Mouse (Mus musculus) spleen, embryonic (tissue): ENCODE measurements around the gene Grap2.

Experiments
- CTCF ChIA-PET: fragments of 350-600 bp; sonication (Branson Sonifier 250); formaldehyde crosslinking; loops from one replicate; lab custom pipeline; 2022; lab: Charles Lee

The Grap2 gene

DNA sequence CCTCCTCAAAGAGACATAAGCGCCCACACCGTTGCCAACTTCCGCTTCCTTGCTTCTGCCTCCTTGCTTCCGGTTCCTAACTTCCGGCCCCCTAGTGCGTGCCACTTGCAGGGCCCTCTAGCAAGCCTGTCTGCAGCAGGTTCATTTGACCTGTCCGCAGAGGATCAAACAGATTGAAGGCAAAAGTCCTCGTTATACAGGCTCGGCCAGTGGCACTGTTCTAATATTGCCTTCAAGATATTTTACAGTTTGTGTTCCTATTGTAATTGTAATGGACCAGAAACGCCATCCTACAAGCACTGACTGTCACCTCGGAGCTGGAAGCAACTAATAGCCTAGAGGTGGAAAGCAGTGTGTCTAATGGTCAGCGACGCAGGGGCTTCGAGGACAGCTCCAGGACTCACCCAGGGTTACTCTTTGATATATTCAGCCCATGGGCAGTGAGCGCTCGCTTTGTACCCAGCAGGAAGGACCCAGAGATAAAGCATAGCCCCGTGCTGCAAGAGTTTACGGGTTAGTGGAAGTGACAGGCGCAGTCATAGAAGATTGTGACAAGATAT lies 7.2 kb upstream of the Grap2 start, which contains the start of gene Enthd1:
Gene Enthd1 (minus strand): TSS at position 51 of the 560 bp plus-strand sequence.
- CTCF ChIA-PET = no interaction called here

GRCm38 (mm10) chr15:80566696-80567095 lies 5.7 kb upstream of the Grap2 start:
- CTCF ChIA-PET = no interaction called here

DNA sequence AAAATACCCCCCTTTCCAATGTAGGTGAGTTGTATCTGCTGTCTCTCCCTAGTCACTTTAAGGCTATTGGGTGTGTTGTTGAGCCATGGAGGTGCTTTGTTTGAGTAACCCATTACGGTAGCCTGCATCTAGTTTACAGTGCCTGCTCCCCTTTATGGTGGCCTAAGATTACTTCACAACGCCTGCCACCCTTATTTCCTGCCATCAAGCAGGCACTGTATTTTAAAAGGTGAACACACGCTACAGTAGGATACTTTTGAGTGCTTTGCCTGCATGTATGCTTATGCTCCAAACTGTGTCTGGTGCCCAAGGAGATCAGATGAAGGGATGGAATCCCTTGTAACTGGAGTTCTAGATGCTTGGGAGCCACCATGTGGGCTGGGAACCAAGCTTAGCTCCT lies 5.3 kb upstream of the Grap2 start:
- CTCF ChIA-PET = no interaction called here

DNA sequence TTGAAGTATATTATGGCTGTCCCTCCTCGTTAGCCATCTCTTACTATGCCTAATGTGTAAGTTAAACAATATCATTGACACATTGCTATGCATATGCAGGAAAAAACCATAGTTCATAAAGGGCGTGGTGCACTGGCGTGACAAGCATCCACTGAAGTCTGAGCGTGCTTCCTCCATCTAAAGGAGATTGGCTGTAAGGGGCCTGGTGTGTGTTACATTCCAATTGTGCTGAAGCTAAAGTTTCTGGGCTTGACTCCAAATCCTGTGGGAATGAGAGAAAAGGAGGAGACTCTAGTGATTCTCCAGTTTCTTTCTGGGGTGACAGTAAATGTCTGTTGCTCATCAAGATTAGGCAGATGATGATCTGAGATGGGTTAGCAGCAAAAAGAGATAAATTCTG lies 4.7 kb upstream of the Grap2 start:
- CTCF ChIA-PET = no interaction called here

GRCm38 (mm10) chr15:80569205-80569604 lies 3.2 kb upstream of the Grap2 start:
- CTCF ChIA-PET = no interaction called here

- CTCF ChIA-PET = interaction anchor here (0.6 to 0.8 kb wide), 3 partner anchors 11 to 117 kb away, joined by 3 to 6 read pairs (median 4); no protein-coding TSS in a partner anchor
These were observed 2.2 kb upstream of the Grap2 start for GRCm38 (mm10) chr15:80570226-80570625.

DNA sequence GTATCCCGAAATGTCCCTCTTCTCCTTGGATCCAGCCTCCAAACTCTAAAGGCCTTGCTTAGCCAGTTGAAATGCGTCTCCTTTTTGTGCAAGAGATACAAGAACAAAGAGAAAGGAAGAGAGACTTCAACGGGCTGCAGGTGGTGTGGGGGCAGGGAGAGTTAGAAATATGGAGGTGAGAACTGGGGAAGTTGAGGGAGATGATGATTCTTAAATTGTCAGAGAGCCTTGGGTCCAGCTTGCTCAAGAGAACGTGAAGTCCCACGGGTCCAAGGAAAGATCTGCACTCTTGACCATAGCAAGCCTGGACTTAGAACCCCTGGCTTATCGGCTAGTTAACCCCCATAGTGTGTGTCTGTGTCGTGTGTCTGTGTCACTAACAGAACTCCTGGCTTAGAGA lies 783 bp upstream of the Grap2 start:
- CTCF ChIA-PET = interaction anchor here (1.9 kb wide), 1 partner anchor 11 kb away, joined by 22 read pairs; no protein-coding TSS in a partner anchor

DNA sequence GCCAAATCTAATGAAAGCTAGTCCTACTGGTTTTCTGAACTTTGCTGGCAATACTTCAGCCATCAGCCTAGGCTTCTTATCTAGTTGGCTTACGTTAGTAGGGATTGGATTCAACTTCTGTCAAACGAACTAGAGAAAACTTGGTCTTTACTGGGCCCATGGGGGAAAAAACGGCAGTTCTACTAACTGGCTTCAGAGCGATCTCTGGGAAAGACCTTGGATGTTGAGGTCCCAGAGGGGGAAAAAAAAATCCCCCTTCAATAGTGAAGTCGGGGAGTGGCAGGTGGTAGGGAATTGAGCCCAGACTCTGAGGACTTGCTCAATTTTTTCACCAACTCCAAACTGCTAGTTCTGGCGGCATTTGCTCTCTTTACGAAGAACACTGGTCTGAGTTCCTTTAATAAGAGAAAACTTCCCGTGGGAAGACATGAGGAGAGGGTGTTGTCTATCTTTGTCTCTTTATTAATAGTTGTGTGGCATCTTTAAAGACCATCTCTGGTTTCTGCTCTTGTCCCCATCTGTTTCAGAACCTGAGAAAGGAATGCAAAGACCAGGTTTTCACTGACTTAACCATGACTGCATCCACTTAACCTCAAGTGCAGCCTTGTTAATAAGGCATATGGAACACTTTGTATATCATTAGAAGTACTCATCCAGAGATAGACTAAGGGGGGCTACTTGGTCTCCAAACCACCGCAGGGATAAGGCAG lies 572 bp downstream of the Grap2 start:
- CTCF ChIA-PET = interaction anchor here (0.6 to 1.9 kb wide), 4 partner anchors 12 to 188 kb away, joined by 4 to 22 read pairs (median 10); no protein-coding TSS in a partner anchor

GRCm38 (mm10) chr15:80574211-80575040 lies 2.0 kb downstream of the Grap2 start:
- CTCF ChIA-PET = interaction anchor here (0.7 kb wide), 1 partner anchor 182 kb away, joined by 7 read pairs; no protein-coding TSS in a partner anchor

GRCm38 (mm10) chr15:80575817-80576370 lies 3.5 kb downstream of the Grap2 start:
- CTCF ChIA-PET = interaction anchor here (0.6 kb wide), 2 partner anchors 286 to 735 kb away, joined by 3 read pairs; no protein-coding TSS in a partner anchor

- CTCF ChIA-PET = interaction anchor here (0.6 kb wide), 1 partner anchor 735 kb away, joined by 3 read pairs; no protein-coding TSS in a partner anchor
These were observed 4.1 kb downstream of the Grap2 start for GRCm38 (mm10) chr15:80576415-80576994.

DNA sequence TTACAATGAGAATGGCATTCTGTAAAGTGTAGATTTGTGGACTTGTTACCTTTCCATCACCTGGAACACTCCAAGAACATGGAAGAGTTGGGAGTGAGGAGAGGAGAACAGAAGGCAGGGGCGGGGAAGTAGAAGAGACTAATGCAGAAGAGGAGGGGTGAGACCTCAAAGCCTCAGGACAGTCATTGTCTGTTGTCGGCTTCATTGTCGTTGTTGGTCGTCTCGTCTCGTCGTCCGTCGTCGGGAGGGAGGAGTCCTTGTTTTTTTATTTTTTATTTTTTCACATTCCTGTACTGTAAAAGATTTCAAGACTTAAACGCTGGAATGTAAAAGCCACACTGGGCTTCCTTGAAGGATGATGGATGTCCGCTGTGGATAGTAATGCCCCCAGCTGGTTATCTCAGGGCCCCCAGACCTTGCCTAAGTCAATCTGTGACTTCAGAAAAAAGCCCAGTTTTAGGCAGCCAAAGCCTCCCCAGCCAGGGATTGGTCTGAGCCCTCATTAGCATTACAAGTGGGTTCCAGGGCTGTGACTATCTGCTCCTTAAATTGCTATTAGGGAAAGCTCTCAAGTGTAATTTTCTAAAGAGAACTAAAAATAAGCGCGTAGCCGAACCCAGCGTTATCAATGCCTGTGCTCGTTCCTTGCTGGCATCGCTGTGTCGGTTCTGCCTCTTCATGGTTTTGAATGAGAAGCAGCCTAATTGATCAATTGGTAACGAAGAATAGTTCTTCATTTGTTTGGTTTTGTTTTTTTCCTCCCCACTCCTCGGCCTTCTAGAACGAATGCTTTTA lies 5.0 kb downstream of the Grap2 start:
- CTCF ChIA-PET = no interaction called here

GRCm38 (mm10) chr15:80579121-80579520 lies 6.7 kb downstream of the Grap2 start:
- CTCF ChIA-PET = interaction anchor here (0.5 kb wide), 1 partner anchor 15 kb away, joined by 6 read pairs; no protein-coding TSS in a partner anchor

GRCm38 (mm10) chr15:80580585-80580984 lies 8.2 kb downstream of the Grap2 start:
- CTCF ChIA-PET = interaction anchor here (0.6 to 1.2 kb wide), 2 partner anchors 11 to 290 kb away, joined by 3 read pairs; no protein-coding TSS in a partner anchor

DNA sequence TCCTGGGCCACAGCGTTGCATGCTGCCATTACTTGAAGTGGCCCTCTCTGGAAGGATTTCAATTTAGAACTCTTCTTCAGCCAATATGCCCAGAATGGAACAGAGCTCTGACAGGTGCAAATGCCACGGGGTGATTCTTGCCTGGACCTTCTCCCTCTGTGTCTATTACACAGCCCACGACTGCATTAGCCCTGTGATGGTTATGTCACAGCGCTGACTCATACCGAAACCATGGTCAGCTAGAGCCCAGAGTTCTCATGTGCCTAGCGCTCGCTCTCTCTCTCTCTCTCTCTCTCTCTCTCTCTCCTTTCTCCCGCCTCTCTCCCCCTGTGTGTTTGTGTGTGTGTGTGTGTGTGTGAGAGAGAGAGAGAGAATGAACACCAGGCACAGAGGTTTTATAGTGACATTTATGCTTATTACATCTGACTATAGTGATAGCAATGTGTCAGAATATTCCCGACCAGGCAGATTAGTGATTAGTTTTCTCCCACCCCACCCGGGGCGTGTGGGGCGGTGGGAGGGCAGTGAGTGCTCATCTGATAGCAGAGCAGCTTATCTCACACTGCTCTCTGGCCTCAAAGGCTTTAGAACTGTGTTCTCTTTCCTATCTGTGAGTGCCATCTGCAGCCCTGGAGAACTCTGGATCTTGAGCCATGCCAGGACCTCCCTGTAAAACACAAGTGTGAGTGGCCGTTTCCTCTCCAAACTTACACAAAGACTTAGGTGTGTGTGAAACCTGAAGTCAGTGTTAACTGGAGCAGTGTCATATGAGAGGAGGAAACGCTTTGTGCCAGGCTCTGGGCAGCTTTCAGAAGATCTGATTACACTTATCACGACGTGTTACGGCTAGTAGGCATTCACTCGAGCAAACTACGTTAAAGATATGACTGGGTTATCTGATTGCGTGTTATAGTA lies 10.4 kb downstream of the Grap2 start:
- CTCF ChIA-PET = no interaction called here

DNA sequence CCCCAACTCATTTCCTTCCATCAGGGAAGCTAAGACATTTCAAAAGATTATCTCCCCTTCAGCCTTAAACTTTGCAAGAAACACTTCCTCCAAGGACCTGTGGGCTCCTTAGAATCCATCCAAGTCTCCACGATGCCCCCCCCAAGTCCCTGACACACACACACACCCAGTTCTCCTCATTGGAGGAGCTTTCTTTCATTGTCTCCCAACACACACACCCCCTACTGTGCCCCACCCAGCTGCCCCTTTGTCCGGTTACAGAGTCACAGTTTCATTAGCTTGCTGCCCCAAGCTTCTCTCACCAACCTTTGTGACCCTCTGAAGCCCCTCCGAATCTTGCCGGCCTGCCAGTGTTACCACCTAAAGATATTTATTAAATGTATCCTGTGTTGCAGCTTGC lies 13.9 kb downstream of the Grap2 start:
- CTCF ChIA-PET = no interaction called here

DNA sequence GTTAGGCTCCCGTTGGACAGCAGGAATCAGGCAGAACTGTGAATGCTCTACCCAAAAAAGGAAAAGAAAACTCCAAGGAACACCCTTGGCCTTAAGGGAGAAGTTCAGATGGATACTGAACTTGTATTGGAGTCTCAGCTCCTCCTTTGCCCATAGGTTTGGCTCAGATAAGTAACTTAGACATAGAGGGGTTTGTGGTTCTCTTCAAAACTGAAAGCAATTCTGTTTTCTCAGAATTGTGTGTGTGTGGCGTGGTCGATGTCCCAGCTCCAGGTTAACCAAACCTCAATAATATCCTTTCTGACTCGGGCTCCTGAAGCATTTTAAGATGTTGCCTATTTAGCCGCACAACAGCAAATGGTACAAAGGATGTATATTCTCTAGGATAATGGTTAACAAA lies 18.2 kb downstream of the Grap2 start:
- CTCF ChIA-PET = no interaction called here

DNA sequence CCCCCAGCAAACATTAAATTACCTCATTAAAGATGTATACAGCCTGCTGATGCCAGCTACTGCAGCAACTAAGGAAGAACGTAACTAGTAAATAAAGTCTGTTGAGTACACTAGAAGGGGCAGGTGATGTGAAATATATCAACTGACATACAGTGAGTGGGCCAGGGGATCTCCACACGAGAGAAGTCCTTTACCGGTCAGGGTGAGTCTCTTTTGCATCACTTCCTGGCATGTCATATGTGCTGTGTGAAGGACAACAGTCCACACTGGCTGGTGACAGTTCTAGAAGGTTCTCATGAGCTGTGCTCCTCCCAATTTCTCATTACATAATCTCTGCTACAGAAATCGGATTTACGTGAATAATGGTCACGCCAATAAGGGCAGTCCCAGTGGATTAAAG lies 20.3 kb downstream of the Grap2 start:
- CTCF ChIA-PET = interaction anchor here (0.6 kb wide), 1 partner anchor 19 kb away, joined by 6 read pairs; no protein-coding TSS in a partner anchor

DNA sequence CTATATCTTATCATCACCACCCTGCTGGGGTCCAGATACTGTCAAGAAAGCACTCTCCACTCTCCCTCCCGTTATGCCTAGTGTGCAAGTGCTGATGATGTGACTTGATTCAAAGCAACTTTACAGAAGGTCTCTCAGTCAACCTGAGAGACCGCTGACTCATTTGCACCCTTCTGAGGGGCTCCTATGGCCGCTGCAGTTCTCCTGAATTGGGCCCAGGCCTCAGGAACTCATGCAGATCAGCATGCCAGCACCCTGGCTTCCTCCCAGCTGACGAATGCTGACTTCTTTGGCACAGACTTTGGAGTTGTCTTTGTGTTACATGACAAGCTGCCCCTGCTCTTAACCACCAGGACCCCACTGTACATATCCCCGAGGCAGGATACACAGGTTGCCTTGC lies 21.5 kb downstream of the Grap2 start:
- CTCF ChIA-PET = interaction anchor here (0.8 kb wide), 1 partner anchor 14 kb away, joined by 6 read pairs; no protein-coding TSS in a partner anchor
